Mouse (Mus musculus) liver, adult 2 months (tissue): ENCODE measurements at regions not wholly inside any gene's neighbourhood (a gene's known extent, or its start where the extent isn't known, plus 50 kb on each side); places are given as distances from the start of the nearest gene placed in this dataset.

Source experiments
- DNase-seq: peaks from one replicate; pipeline ENCODE4 v3.0.0-alpha.2; 2011; ENCODE audit warnings: low read depth, low spot score; ENCODE audit errors: extremely low read depth
- H3K27ac ChIP-seq: fragments of 200-500 bp; replicated peaks from 2 replicates; pipeline ENCODE4 v1.5.1; 2012; ENCODE audit warnings: low read depth, mild to moderate bottlenecking, control low read depth, inconsistent platforms, low read length; ENCODE audit not compliant: insufficient read depth
- H3K27me3 ChIP-seq: fragments of 200-500 bp; 2 replicates; pipeline ENCODE4 v1.6.1; 2012; ENCODE audit warnings: mild to moderate bottlenecking, moderate library complexity, low read length, inconsistent platforms; ENCODE audit not compliant: control insufficient read depth, insufficient read depth
- H3K36me3 ChIP-seq: fragments of 200-500 bp; 2 replicates; pipeline ENCODE4 v1.6.1; 2012; ENCODE audit warnings: low read length, inconsistent platforms; ENCODE audit not compliant: control insufficient read depth, insufficient read depth
- H3K4me1 ChIP-seq: fragments of 200-500 bp; 2 replicates; pipeline ENCODE4 v1.6.1; 2011; ENCODE audit warnings: low read length; ENCODE audit not compliant: control insufficient read depth, insufficient read depth
- H3K4me3 ChIP-seq: fragments of 200-500 bp; 2 replicates; pipeline ENCODE4 v1.5.1; 2011; ENCODE audit warnings: low read depth, mild to moderate bottlenecking, control low read depth, low read length, moderate library complexity; ENCODE audit not compliant: insufficient read depth
- H3K79me2 ChIP-seq: fragments of 200-500 bp; 2 replicates; pipeline ENCODE4 v1.6.1; 2012; ENCODE audit warnings: inconsistent platforms, mild to moderate bottlenecking, low read length, moderate library complexity; ENCODE audit not compliant: control insufficient read depth, insufficient read depth
- H3K9ac ChIP-seq: fragments of 200-500 bp; 2 replicates; pipeline ENCODE4 v1.6.1; 2012; ENCODE audit warnings: low read depth, mild to moderate bottlenecking, control low read depth, inconsistent platforms, low read length
- CTCF ChIP-seq: fragments of 200-500 bp; IDR thresholded peaks from 2 replicates; pipeline ENCODE4 v1.5.1; 2011; ENCODE audit warnings: low read depth, low read length, control low read depth
- POLR2A ChIP-seq: fragments of 200-500 bp; IDR thresholded peaks from 2 replicates; pipeline ENCODE4 v1.6.1; 2011; ENCODE audit warnings: low read length, control low read depth; ENCODE audit not compliant: insufficient read depth; ENCODE audit errors: extremely low read depth
- WGBS: fragments of 180-500 bp; shearing (Covaris S2); methylation state at CpG from one replicate; pipeline ENCODE4 v1.1.7; 2018; 5-methylcytosine and 5-hydroxymethylcytosine counted together

DNA sequence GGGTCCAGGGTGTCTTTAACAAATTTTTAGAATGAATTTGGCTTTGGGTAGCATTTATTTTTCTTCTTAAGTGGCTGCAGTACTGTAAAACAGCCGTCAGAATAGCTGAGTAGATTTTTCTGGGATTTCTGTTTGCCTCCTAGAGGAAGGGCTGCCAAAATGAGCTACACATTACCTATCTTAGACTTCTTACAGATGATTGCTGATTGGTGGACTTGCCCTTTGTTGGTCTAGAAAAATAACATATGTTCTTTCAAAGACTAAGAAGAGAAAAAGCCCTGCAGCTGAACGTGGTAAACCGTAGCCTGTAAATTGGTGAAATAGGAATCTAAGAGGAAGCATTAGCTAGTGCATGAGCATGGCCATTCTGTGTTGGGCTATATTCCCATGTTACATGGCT, 276.7 kb upstream of the Mms22l start:
- H3K79me2 ChIP-seq: no peaks in the 10 kb centered on the region
- H3K27ac ChIP-seq: no peak overlapping the region
- no peak for TF ChIP-seq CTCF
- no peak for TF ChIP-seq POLR2A
- no peak for DNase-seq
- H3K4me3 ChIP-seq: no peak overlapping the region
- no peaks in the 10 kb centered on the region for H3K36me3 ChIP-seq
- no peaks in the 10 kb centered on the region for H3K4me1 ChIP-seq
- 70% methylated on average over 3 of the region's 3 CpGs for WGBS
- H3K27me3 ChIP-seq: no peaks in the 10 kb centered on the region
- no peak overlapping the region for H3K9ac ChIP-seq

- no peaks in the 10 kb centered on the region for H3K79me2 ChIP-seq
- no peak for TF ChIP-seq CTCF
- TF ChIP-seq POLR2A: no peak
- no peak overlapping the region for H3K4me3 ChIP-seq
- H3K27ac ChIP-seq: no peak overlapping the region
- peak; percentile 31 for DNase-seq
- H3K9ac ChIP-seq: no peak overlapping the region
- H3K36me3 ChIP-seq: no peaks in the 10 kb centered on the region
- no peaks in the 10 kb centered on the region for H3K27me3 ChIP-seq
- 57% methylated on average over 6 of the region's 6 CpGs for WGBS
- peaks cover 2% of the 10 kb centered on the region; the same call in 1 of the 2 replicates for H3K4me1 ChIP-seq
Measured at GRCm38 (mm10) chr4:24245124-24245523, 251.1 kb upstream of the Mms22l start.

GRCm38 (mm10) chr4:24248142-24249054, 247.9 kb upstream of the Mms22l start:
- WGBS: 73% methylated on average over 6 of the region's 6 CpGs
- Histone ChIP-seq H3K36me3 (no peaks in the 10 kb centered on the region), H3K4me3 (no peak overlapping the region), H3K27me3 (no peaks in the 10 kb centered on the region), H3K79me2 (no peaks in the 10 kb centered on the region), H3K4me1 (no peaks in the 10 kb centered on the region), H3K9ac (no peak overlapping the region), H3K27ac (no peak overlapping the region)
- DNase-seq: no peak
- no peak for TF ChIP-seq POLR2A
- no peak for TF ChIP-seq CTCF

- 27% methylated on average over 6 of the region's 6 CpGs for WGBS
- Histone ChIP-seq H3K4me3 (no peak overlapping the region), H3K9ac (no peak overlapping the region), H3K79me2 (no peaks in the 10 kb centered on the region), H3K27ac (no peak overlapping the region), H3K4me1 (no peaks in the 10 kb centered on the region), H3K27me3 (no peaks in the 10 kb centered on the region), H3K36me3 (no peaks in the 10 kb centered on the region)
- DNase-seq: peak; percentile 66
- TF ChIP-seq CTCF (peak; percentile 50), POLR2A (no peak)
Measured at GRCm38 (mm10) chr4:24249243-24249970, 246.8 kb upstream of the Mms22l start.

- DNase-seq: no peak
- Histone ChIP-seq H3K9ac (no peak overlapping the region), H3K4me1 (no peaks in the 10 kb centered on the region), H3K4me3 (no peak overlapping the region), H3K36me3 (no peaks in the 10 kb centered on the region), H3K79me2 (no peaks in the 10 kb centered on the region), H3K27me3 (no peaks in the 10 kb centered on the region), H3K27ac (no peak overlapping the region)
- WGBS: 42% methylated on average over 3 of the region's 3 CpGs
- TF ChIP-seq POLR2A: no peak
- no peak for TF ChIP-seq CTCF
Measured at GRCm38 (mm10) chr4:24278154-24278553, 218.1 kb upstream of the Mms22l start.
